Mouse (Mus musculus): Measurements from ENCODE around the gene Pim3.

GRCm38 (mm10) chr15:88827991-88828799 lies 33.8 kb upstream of the Pim3 start:
- no peak for TF ChIP-seq GATA1 (IDR thresholded peaks at IDR 0.05; ENCODE audit: borderline replicate concordance, low read length)
- TF ChIP-seq FLI1 (IDR thresholded peaks at IDR 0.05; ENCODE audit: low read length) = no peak

Measured in megakaryocyte, embryonic 14.5 days (primary cell).